Mouse (Mus musculus) yolk sac, embryonic 10.5 days (tissue): ENCODE data around the gene 1700001C02Rik.

Experiments
- DNase-seq: peaks from one replicate; pipeline ENCODE4 v3.0.0-alpha.2; 2017; ENCODE audit warnings: low spot score

1700001C02Rik gene

DNA sequence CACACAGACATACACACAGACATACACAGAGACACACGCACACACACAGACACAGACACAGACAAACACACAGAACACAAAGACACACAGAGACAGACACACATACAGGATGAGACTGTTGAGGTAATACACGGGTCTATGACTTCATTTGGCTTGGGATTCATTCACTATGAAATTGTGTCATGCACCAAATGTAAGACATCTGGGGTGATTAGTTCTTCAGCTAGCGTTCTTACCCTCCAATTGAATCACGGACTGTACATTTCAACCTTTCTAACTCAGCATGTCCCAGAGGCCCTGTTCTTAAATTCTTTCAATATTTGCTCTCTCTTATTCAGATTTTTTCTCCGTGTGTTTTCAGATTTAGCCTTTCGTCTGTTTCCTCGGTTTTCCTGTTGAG, 28.8 kb downstream of the 1700001C02Rik start:
- DNase-seq: no peak

DNA sequence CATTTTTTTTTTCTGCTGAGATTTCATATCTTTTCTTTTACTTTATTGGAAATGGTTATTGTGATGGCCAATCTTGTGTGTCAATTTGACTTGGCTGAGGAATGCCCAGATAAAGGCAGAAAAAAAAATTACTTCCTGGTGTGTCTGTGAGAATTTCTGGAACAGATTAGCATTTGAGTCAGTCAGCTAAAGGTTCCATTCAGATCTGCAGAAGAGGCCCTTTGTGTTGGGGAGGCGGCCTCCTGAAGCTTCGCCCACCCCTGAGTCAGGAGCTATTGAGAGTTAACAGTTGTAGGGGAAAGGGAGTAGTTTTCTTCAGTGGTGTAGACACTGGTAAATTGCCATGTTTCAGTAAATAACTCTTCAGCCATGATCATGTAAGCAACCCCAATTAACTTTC, 29.4 kb downstream of the 1700001C02Rik start:
- DNase-seq: no peak

- no peak for DNase-seq
These were observed 31.0 kb downstream of the 1700001C02Rik start for GRCm38 (mm10) chr5:30496821-30497220.

- DNase-seq: no peak
These were observed 31.5 kb downstream of the 1700001C02Rik start for GRCm38 (mm10) chr5:30497299-30497698.

- no peak for DNase-seq
These were observed 47.3 kb downstream of the 1700001C02Rik start for GRCm38 (mm10) chr5:30513111-30513510.

DNA sequence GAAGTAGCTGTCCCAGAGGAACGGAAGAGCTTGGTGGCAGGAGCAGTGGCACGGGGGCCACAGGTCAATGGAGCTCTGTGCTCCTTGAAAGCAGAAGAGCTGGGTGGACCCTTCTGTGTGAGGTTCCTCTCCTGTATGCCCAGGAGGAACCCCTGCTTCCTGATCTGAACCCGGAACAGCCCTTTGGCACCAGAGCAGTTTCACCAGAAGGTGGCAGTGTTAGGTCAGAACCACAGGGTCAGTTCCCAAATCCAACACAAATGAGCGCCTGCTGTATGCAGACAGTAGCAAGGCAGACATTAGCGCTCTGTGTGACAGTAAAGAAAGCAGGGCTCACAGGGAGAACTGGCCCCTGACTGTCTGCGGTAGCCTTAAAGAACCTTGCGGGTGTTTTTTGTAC, 50.5 kb downstream of the 1700001C02Rik start:
- DNase-seq: peak; percentile 30

- DNase-seq: no peak
These were observed 52.3 kb downstream of the 1700001C02Rik start for GRCm38 (mm10) chr5:30518108-30518507.

GRCm38 (mm10) chr5:30518547-30518946, 52.7 kb downstream of the 1700001C02Rik start:
- no peak for DNase-seq

DNA sequence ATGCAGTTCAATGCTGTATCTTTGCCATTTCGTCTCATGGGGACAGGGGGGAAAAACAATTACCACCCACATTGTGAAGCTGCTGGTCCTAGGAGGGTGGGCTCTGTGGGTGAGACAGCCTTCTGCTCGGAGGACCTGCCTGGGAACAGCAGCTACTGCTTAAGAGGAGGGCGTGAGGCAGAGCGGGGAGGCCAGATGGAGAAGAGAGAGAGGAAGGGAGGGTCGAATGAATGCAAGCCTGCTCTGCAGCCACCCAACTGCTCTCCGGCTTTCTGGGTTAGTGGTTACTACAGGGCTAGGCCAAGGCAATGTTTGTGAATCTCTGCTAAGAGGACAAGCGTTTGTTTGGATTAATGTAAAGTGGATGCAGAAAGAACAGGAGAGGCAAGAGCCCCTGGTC, 53.6 kb downstream of the 1700001C02Rik start:
- no peak for DNase-seq

DNA sequence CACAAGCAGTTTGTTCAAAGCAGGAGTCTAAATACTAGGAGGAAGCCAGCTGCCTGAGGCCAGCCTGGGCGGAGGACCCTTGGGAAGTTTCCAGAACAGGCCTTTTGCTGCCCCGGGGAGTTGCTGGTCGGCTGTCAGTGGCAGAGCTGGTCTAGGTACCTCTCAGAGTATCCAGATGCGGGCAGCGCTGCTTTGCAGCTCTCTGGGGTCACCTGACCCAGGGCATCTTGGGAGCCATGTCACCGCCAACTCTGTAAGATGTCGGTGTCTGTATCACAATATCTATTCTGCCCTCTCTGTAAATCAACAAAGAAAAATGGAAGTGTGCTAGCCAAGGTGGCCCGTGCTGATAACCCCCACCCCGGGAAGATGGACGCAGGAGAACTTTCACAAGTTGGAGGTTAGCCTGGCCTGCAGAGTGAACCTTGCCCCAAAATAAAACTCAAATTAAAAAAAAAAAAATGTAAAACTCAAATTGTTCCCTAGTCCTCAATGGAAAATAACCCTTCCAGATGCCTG, 54.4 kb downstream of the 1700001C02Rik start:
- DNase-seq: no peak

- DNase-seq: no peak
These were observed 56.6 kb downstream of the 1700001C02Rik start for GRCm38 (mm10) chr5:30522406-30522805.

GRCm38 (mm10) chr5:30523131-30523530, 57.3 kb downstream of the 1700001C02Rik start:
- DNase-seq: no peak

DNA sequence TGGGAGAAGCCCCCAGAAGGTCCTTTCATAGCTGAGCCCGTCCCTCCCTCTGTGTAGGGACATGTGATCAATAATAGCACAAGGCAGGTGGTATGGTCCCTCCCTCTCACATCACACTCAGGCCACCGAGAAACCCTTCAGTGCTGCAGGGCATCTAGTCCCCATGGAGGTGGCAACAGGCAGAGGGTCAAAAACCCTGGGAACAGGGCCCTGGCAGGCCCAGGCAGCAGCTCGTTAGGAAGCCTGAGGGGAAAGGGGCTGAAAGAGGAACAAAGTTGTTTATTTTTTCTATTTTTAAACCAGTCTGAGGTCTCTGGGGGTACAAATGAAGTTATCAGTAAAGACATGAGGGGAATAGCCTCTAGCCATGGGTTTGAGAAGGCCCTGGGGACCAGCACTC, 58.4 kb downstream of the 1700001C02Rik start:
- DNase-seq: no peak

- DNase-seq: no peak
These were observed 60.3 kb downstream of the 1700001C02Rik start for GRCm38 (mm10) chr5:30525920-30526836.

GRCm38 (mm10) chr5:30527129-30527528, 61.3 kb downstream of the 1700001C02Rik start:
- DNase-seq: no peak

DNA sequence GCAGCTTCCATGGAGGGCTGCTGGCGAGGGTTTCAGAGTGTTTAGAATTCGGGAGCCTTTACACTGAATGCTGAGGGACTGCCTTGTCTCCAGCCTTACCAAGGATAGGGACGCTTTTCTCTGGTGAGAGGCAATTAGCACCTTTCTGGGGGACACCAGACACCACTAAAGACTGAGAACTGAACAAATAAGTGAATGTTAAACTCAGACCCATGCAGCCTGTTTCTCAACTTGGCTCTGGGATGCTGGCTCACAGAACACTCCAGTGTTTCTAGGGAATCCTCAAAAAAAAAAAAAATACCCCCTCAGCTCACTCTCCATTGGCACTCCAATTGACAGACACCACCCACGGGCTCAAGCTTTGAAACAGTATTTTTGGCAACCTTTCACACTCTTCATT, 63.1 kb downstream of the 1700001C02Rik start:
- DNase-seq: no peak
